ENCODE assay signal across 11 mouse cellular contexts in genomic region chr2:93287348-93287747, GRCm38 (mm10). TPM values are rescaled to one million over a fixed set of nuclear protein-coding genes. Genes with fewer than 3 reads are reported as not detected.
DNase-seq lines count a peak whose midpoint lies in the region; ATAC-seq and TF ChIP-seq lines count a peak whose summit lies in the region.
"Had no signal": no experiment of that assay in that cellular context is flagged by ENCODE, and none has a peak within 500 bp of the region (broad histone marks: within the 10 kb centered on the region; RNA-seq: fewer than 3 reads in every experiment).

No protein-coding gene starts in this region.

- no peak for DNase-seq in kidney, postnatal 25 days
- no peak for DNase-seq in embryonic facial prominence, embryonic 10.5 days (ENCODE audit: low spot score)
- DNase-seq in T-cell, adult 2 months (ENCODE audit: low spot score): no peak
- no peak for DNase-seq in lung, adult 2 months
- DNase-seq in cerebellum, adult 9-10 months: no peak
- DNase-seq: adrenal gland, postnatal 14 days had no signal

- TF ChIP-seq CTCF in lung, adult 2 months (IDR thresholded peaks at IDR 0.05; ENCODE audit: insufficient read depth, low read length): no peak

- peaks cover 94% of the 10 kb centered on the region for H3K4me1 ChIP-seq in kidney, embryonic 15.5 days
- H3K4me1 ChIP-seq in embryonic facial prominence, embryonic 10.5 days: peaks cover 98% of the 10 kb centered on the region
- H3K4me1 ChIP-seq in hindbrain, embryonic 13.5 days (replicated peaks): peaks cover 98% of the 10 kb centered on the region
- peaks cover 97% of the 10 kb centered on the region for H3K4me1 ChIP-seq in neural tube, embryonic 12.5 days
- H3K4me1 ChIP-seq in lung, adult 2 months (ENCODE audit: control insufficient read depth, insufficient read depth, low read length): 0 out of 2 replicates have a peak, but pooled peaks cover 4% of the 10 kb centered on the region

- no peaks in the 10 kb centered on the region for H3K9me3 ChIP-seq in kidney, embryonic 15.5 days (replicated peaks)
- no peaks in the 10 kb centered on the region for H3K9me3 ChIP-seq in embryonic facial prominence, embryonic 10.5 days
- no peaks in the 10 kb centered on the region for H3K9me3 ChIP-seq in hindbrain, embryonic 13.5 days
- no peaks in the 10 kb centered on the region for H3K9me3 ChIP-seq in neural tube, embryonic 12.5 days

- H3K4me3 ChIP-seq in kidney, embryonic 15.5 days (replicated peaks): no peak overlapping the region
- H3K4me3 ChIP-seq in embryonic facial prominence, embryonic 10.5 days: no peak overlapping the region
- no peak overlapping the region for H3K4me3 ChIP-seq in hindbrain, embryonic 13.5 days
- H3K4me3 ChIP-seq in neural tube, embryonic 12.5 days: no peak overlapping the region
- no peak overlapping the region for H3K4me3 ChIP-seq in lung, adult 2 months (replicated peaks; ENCODE audit: extremely low read depth, low read depth, low read length)
- H3K4me3 ChIP-seq: erythroblast, embryonic 14.5 days had no signal

- TF ChIP-seq POLR2A in lung, adult 2 months (IDR thresholded peaks at IDR 0.05; ENCODE audit: borderline replicate concordance, extremely low read depth, low read depth, low read length): no peak

- H3K4me2 ChIP-seq in kidney, embryonic 15.5 days: no peak overlapping the region
- no peak overlapping the region for H3K4me2 ChIP-seq in hindbrain, embryonic 13.5 days
- H3K4me2 ChIP-seq in neural tube, embryonic 12.5 days (replicated peaks): 0 out of 2 replicates have a peak overlapping the region, but pooled peaks have one; percentile 1

- H3K36me3 ChIP-seq in kidney, embryonic 15.5 days: no peaks in the 10 kb centered on the region
- H3K36me3 ChIP-seq in embryonic facial prominence, embryonic 10.5 days (replicated peaks): peaks cover under 1% of the 10 kb centered on the region; the same call in 1 of the 2 replicates
- no peaks in the 10 kb centered on the region for H3K36me3 ChIP-seq in hindbrain, embryonic 13.5 days
- H3K36me3 ChIP-seq in neural tube, embryonic 12.5 days: no peaks in the 10 kb centered on the region; the same call in 1 of the 2 replicates

- ATAC-seq in kidney, embryonic 15.5 days (replicated peaks; ENCODE audit: low FRiP score): no peak
- ATAC-seq in hindbrain, embryonic 13.5 days (ENCODE audit: low FRiP score): peak; percentile 19; the same call in 1 of the 2 replicates
- no peak for ATAC-seq in neural tube, embryonic 12.5 days (ENCODE audit: low FRiP score, low read depth)

- H3K27ac ChIP-seq in kidney, embryonic 15.5 days: 0 out of 2 replicates have a peak overlapping the region, but pooled peaks have one; percentile 48
- peak overlapping the region; percentile 83 for H3K27ac ChIP-seq in embryonic facial prominence, embryonic 10.5 days (replicated peaks)
- peak overlapping the region; percentile 94 for H3K27ac ChIP-seq in hindbrain, embryonic 13.5 days
- peak overlapping the region; percentile 58 for H3K27ac ChIP-seq in neural tube, embryonic 12.5 days
- H3K27ac ChIP-seq: stomach, postnatal 0 days had no signal

- H3K27me3 ChIP-seq in kidney, embryonic 15.5 days: no peaks in the 10 kb centered on the region
- H3K27me3 ChIP-seq in embryonic facial prominence, embryonic 10.5 days (replicated peaks; ENCODE audit: low read depth, poor library complexity, severe bottlenecking): no peaks in the 10 kb centered on the region
- no peaks in the 10 kb centered on the region for H3K27me3 ChIP-seq in hindbrain, embryonic 13.5 days
- H3K27me3 ChIP-seq in neural tube, embryonic 12.5 days (replicated peaks): no peaks in the 10 kb centered on the region

- no peak overlapping the region for H3K9ac ChIP-seq in kidney, embryonic 15.5 days
- peak overlapping the region; percentile 60 for H3K9ac ChIP-seq in hindbrain, embryonic 13.5 days
- H3K9ac ChIP-seq in neural tube, embryonic 12.5 days: 0 out of 2 replicates have a peak overlapping the region, but pooled peaks have one; percentile 13

- WGBS in kidney, embryonic 15.5 days: 58% methylated on average over 4 of the region's 4 CpGs
- 52% methylated on average over 4 of the region's 4 CpGs for WGBS in embryonic facial prominence, embryonic 10.5 days
- WGBS in hindbrain, embryonic 13.5 days: 12% methylated on average over 4 of the region's 4 CpGs
- 36% methylated on average over 4 of the region's 4 CpGs for WGBS in neural tube, embryonic 12.5 days
- WGBS in lung, adult 2 months: 51% methylated on average over 4 of the region's 4 CpGs

RNA-seq across cellular contexts. Expression of gene Tspan18, which starts 47.0 kb away (rescaled TPM):
- 41.0 and 44.8 TPM in 2 replicates for polyA plus RNA-seq in kidney, embryonic 15.5 days (2015; fragmentation: Nextera tagmentation; extraction: Ambion mirVana)
- 20.7 and 25.3 TPM in 2 replicates for polyA plus RNA-seq in embryonic facial prominence, embryonic 10.5 days (2016; fragmentation: Nextera tagmentation; extraction: Ambion mirVana)
- polyA plus RNA-seq in hindbrain, embryonic 13.5 days (2015; fragmentation: Nextera tagmentation; extraction: Ambion mirVana): 23.6 and 32.5 TPM in 2 replicates
- polyA plus RNA-seq in neural tube, embryonic 12.5 days (2016; fragmentation: Nextera tagmentation; extraction: Ambion mirVana): 50.7 and 53.9 TPM in 2 replicates
- 158 and 172 TPM in 2 replicates for polyA plus RNA-seq in lung, adult 2 months (2012; rRNA removed)
